Mouse (Mus musculus) gastrocnemius, postnatal 25 days (tissue): ENCODE measurements at regions not wholly inside any gene's neighbourhood (a gene's known extent, or its start where the extent isn't known, plus 50 kb on each side); places are given as distances from the start of the nearest gene placed in this dataset.

Experiments used
- DNase-seq: peaks from one replicate; pipeline ENCODE4 v3.0.0; 2022

DNA sequence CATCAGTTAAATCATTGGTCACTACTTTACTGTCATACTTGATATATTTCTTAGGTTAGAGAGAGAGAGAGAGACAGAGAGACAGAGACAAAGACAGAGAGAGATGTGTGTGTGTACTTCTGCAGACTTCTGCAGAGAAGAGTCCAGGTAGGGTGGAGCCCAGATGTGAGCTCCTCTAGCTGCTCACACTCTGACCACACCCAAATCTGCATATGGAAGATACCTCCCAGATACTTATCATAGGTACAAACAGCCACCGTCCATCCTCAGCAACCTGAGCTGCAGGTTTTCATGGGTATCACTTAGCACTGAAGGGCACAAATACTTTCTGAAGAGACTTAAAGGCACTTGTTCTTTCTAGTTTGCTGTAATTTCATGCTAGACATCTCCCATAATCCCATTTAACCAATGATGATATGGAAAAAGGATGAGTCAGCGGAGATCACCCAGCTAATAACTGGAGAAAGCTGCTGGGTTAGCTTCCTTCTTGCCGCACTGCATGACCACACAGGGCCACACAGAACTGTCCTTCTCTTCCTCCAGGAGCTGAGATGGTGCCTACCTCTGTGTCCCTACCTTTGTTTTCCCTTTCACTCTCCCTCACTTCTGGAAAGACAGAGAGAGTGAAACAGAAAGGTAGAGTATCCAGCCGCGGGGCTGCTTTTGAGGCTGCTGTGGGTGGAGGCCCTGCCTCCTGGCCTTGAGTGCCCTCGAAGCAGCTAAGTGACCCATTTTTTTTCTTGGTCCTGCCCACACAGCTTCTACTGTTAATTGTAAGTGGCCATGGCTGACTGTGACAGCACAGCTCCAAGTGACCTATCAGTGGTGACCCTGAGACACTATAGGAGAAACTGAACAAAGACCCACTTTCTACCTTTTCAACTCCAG is 214.5 kb upstream of the Ankrd55 start:
- no peak for DNase-seq

DNA sequence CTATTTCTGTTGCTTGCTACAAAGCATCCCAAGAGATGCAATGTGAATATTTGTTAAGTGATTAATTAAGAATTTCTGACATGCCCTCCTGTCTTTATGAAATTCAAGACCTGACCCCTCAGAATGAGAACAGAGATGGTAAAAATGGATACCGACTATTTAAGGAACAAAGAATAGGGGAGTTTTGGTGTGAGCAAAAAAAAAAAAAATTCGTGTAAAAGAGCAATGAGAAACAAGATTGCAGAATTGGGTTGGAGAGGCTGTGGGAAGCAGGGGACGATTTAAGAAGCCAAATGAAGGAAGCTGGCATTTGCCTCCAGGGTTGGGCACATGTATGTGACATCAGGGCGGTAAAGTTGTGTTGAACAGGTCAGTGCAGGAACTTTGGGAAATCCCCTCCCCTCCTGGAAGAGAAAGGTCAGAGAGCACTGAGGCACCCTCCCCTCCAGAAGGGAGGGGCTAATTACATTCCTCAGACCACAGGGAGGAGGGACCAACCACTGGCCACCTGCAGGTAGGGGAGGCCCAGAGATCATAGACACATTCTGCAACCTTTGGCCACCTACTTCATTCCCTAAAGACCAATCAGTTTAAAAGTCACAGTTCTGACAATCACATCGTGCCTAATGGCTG is 212.3 kb upstream of the Ankrd55 start:
- DNase-seq, result no peak

DNA sequence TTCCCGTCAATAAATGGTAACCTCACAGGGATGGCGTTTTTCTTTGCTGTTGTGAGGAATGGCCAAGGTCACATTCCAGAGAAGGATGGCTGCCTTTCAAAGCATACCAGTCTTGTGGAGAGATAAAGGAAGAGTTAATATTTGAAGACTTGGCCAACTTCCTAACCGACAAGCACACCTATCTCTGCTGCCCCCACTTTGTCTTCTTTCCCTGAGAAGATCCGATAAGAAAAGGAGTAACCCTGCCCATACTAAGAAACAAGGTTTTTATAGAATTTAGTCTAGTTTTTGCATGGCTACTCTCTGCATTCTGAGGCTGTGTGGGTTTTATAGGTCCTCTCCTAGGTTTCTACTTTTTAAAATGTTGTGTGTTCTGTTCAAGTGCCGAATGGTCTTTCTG is 210.2 kb upstream of the Ankrd55 start:
- DNase-seq, result no peak

DNA sequence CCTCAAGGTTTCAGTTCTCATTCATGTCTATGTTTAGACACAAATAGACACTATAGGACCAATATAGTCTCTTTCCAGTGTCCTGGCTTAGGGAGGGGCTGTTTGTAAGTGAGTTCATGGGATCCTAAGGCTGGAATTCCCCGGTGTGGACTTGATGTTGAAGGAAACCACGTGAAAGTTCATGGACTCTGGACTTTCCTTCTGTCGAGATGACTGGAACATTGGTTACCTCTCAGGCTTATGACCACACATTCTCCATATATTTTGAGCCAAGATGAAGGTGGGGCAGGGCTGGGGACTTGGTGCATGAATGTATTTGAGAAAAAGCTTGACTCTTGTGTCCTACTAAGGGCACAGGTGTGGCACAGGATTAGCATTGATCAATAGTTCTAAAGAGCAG is 206.3 kb upstream of the Ankrd55 start:
- DNase-seq, result no peak

DNA sequence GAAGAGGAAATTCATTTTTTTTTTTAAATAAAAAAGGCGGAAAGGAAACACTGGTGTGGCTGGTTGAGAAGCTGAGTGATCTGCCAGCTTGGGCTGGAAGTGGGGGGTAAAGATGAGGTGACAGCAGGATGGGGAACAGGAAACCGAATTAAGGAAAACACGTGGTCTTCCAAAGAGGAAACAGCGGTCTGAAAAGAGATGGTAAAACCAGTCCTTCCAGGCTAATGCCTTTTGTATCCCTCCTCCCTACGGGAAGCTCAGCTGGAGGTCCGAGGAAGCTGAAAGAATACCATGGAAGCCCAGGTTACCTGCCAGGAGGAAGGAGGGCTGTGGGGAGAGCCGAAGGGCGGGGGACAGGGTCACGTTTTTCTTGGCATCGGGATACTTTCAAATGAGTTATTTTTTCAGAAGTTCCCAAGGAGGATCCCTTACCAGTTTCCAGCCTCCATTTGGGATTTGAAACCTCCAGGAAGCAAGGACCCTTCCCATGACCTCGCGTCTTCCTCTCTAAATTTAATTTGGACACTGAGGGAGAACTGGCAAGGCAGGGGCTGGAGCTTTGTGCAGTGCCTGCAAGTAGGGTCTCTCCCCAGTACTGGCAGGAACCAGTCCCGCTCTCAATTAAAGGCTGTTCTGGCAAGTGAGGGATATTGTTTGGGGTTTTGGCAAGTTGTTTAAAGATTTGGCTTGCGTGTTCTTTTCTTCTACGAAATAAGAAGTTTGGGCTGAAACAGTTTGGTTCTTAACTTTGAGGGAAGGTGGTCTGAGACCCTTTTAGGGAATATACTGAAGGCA is 203.6 kb upstream of the Ankrd55 start:
- DNase-seq, result peak; percentile 18

DNA sequence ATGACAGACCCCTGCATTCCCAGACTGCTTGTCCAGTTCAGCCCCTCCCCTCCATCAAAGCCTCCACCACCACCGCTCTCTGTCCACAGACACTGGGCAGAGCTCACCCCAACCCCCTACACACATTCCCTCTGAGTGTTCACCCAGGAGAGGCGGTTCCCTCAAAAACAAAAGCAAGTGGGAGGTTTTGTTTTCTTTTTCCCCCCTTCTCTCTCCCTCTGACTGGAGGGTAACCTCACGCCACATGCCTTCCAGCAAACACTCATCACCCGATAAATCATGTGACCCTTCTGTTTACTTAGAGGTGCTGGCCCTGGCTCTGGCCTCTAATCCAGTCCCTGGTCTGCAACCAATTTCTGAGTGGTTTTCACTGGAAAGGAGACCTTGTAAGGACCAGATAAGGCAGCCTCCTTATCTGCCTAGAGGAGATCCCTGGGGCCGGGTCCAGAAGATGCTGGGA is 199.9 kb upstream of the Ankrd55 start:
- DNase-seq, result no peak

DNA sequence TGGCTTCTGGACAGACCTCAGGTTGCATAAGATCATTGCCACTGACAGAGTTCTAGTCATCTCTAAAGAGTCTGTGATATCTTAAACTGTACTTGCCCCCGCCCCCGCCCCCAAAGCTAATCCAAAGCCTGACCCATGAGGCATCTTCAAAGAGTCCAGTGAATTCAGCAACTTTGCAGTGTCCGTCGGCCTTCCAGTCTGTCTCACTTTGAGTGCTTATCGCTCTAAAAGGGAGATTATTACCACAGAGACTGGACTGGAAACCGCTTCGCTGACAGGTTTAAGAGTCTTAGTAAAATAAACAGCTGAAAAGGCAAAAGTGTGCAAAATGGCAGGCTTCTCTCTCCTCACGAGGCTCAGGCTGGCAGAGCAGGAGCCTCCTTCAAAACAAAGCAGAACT is 197.5 kb upstream of the Ankrd55 start:
- no peak for DNase-seq

DNA sequence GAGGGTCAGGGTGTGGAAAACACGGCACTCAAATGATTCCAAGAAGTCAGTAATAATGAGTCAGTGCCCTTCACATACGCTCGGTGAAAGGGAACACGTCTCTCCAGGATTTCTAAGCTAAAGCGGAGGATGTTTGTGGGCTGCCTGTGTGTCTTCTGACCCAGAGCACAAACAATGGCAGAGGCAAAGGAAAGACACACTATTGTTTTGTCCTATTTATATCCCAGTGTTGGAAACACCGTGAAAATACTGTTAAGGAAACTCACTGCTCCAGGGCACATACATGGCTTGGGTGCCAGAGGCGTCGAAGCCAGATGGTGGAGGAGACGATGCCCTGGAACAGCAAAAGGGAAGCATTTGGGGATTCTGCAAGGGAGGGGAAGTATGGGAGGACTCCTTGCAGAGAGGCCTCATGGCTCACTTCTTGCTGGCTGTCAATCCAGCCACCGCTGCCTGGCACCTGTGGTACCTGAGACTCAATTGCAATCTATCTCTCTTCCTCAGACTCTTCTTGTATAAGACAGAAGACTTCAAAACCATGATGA is 192.6 kb upstream of the Ankrd55 start:
- DNase-seq, result no peak

DNA sequence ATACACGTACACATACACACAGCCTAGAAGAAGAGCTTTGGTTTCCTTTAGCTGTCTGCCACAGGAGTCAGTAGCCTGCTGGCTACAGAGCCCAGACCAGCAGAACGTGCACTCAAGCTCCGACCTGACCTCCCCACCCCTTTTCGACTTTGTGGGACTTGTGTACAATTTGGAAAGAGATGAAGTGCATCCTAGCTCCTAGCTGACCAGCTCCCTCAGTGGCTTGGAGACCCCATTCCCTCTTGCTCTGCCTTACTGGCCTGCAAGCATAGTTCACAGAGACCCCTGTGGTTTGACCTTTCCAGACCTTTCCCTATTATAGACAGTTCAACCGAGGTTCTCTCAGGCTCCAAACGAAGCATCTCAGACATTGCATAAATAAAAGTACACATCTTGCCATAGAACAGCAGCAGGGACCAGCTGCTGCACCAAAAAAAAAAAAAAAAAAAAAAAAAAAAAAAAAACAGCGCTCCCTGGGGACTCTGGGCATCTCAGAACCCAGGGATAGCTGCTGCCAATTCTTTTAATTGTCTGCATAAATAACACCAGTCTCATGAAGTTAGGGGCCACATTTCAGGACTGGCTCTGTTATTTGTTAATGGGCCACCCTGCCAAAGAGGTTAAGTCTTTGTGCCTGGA is 188.2 kb upstream of the Ankrd55 start:
- DNase-seq, result no peak

DNA sequence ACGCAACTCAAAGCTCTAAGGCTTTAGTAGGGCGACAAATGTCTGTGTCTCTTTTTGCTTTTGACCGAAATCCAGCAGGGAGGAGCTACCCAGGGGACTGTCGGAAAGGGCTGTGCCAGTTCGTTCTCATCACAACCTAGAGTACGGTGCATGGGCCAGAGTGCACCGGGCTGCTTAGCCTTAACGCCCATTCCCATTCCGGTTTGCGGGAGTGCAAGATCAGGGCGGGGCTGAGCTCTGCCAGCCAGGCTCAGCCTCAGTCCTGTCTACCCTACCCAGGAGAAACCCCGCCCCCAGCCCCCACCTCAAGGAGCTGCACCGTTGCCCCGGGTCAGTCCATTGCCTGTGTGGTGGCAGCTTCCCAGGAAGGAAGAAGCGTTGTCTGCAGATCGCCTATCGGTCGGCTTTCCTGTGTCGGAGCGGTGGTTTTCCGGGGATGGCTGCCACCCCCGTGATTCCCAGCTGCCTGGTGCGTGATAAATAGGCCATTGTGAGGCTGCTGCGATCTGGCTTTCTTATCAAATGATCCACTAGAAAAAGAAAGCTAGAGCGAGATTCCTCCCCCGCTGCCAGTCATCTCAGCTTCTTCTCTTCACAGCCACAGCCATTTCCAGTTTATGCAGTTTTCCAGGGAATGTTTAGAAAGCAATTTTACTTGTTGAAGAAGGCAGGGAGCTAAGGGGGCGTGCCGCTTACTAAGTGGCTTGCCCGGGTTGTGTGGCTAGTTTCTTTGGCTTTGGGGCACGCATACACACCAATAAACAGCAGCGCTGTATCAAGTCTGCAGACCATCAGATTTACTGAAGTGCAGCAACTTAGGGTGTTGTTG is 187.4 kb upstream of the Ankrd55 start:
- DNase-seq, result peak; percentile 39

DNA sequence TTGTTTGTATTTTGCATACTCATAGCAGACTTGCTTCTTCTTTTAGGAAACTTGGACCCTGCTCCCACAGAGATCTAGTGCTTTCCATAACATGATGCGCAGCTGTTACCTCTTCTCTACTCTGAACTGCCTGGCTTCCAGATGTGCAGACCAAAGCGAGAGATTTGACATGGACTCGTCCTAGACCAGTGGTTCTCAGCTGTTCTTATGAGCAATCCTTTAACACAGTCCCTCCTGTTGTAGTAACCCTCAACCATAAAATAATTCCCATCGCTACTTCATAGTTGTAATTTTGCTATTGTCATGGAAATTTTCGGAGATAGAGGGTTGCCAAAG is 186.9 kb upstream of the Ankrd55 start:
- DNase-seq, result no peak

DNA sequence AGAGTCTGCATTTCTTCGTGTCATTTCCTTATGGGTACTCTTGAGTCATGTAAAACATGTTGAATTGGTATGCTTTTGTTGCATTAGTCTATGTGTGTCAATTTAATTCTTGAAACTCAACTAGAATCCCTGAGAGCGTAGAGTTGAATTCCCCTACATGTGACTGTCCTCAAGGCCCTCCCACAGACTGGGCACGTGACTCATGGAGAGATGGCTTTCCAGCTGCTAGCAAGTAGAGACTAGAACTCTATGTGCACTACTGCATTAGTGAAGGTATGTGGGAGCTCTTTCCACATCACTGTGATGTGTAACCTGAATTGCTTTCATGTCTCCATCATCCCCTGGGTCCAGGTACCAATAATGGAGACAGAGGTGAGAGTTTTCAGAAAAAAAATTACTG is 182.3 kb upstream of the Ankrd55 start:
- no peak for DNase-seq

DNA sequence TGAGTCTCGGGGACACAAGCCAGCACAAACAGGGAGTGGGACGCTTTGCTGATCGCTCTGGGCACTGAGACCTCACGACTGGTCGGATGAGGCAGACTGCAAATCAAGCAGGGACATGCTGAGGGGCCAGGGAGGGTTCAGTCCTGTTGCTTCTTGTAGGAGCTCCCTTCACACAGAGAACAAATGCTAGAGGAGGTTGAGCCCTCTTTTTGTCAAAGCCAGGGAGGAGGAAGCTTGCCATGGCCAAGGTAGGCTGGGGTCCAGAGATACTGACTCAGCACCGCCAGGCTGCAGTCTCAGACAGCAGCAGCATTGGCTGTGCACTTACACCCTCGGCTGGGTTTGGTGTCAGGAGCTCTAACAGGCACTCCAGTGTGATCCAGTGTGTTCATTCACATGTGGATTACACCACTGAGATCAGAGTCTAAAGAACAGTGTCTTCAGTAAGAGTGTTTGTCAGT is 173.5 kb upstream of the Ankrd55 start:
- peak; percentile 38 for DNase-seq

DNA sequence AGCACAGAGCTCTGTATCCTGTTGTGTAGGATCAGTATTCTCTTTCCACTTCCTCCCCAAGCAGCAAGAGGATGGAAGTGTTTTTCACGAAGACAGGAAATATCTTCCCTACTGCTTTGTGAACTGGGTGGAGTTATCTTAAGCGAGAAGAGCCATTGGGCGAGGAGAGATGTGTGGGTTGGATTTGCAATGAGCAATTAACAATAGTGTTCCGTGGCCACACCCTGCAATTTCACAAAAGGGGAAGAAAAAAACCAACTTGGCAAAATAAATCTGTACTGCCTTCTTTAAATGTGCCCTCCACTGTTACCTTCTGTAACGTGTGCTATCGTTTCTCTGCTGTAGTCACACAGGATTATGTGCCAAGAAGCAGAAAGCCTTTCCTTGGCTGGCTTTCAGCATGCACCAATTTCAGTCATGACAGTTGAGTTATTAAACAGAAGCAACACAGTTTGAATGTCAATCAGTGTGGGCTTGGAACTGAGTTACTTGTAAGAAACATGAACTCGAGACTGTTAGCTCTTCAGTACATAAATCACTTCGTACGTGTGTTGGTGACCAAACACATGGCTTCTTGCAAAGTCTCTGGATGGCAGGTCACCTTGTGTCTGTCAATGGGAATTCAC is 172.0 kb upstream of the Ankrd55 start:
- no peak for DNase-seq

DNA sequence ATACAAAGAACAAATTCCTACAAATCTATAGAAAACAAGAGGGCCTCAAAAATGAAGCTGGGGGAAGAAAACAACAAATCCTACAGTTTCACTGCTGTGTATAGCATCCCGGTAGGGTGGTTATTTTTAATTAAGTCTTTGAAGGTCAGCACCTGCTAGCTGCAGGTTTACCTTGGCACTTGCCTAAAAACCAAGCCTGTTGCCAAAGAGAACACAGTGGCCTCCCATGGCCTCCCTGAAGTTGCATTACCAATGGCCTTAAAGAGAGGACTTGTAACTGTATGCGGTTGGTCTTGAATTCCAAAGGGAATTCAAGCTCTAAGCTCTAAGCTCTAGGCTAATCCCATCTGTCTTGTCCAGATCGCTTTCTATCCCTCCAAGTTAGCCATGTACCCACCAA is 169.7 kb upstream of the Ankrd55 start:
- DNase-seq, result no peak

DNA sequence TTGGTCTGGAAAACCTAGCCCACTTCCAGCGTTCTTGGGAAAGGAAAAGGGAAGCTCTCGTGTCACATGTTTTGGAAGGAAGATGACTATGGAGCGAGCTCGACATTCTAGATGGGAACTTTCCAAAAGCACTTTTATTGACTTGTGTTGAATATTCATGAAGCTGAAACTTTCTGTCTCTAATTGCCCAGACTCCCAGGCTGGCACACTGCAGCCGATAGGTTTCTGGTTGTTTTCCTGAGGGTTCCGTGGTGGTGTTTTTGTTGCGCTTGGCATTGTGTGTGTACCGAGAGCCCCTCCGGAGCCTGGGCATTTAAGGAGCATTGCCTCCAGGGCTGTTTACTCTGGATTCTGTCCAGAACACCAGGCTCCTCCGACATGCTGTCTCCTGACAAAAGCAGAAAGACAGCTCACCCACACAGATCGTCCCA is 168.6 kb upstream of the Ankrd55 start:
- DNase-seq, result no peak

DNA sequence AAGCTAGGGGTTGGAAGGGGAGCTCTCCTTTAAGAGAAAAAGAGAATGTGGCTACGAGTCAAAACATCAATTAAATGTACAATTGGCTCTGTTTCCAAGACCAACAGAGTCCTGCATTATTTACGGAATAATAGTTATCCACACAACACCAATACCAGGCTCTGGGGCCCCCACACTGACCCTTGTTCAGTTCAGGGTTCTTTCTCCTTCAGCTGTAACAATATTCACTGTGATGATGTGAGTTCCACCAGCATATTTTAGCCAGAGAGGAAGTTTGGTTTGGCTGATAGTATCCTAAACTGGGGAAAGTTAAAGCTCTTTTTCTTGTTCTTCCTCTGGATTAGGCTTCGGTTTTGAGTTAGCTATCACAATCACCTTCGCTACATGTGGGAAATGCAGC is 167.9 kb upstream of the Ankrd55 start:
- DNase-seq, result no peak

DNA sequence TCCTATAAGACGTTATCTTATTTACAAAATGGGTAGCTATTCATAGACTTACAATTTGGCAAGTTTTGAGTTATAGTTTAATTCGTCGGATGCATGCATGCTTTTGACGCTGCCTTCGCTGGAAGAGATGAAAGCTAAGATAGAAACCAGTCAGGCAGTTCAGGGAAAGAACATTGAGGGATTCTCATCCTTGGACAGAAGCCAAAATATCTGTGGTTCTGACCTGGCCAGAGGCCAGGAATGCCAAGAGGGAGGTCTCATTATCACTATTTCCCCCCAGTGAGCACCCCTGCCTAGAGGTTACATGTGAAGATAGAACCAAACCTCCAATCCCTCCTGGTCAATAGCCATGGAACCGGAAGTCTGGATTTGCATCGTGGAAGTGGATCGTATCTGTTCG is 167.1 kb upstream of the Ankrd55 start:
- DNase-seq, result no peak

DNA sequence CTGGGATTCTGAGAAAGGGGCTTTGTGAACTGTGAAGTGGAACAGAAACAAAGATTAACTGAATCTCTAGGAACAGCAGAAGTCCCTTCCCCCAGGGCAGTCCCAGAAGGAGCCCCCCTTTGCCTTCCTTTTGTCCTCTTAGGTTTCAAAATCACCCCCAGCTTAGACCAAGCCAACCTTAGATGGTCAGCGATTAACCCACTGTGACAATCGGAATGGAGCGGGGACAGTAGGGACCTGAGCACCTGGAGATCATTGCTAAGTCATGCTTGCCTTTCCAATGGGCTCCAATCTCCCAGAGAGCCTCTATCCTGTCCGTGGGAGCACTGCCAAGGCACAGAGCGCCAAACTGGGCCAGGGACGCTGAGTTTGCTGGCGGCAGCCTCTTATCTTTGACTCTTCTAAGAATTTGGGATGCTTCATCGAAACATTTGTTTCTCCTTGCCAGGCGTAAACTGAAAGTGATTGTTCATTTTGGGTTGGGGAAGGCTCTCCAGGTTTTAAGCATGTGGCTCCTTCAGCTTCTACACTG is 165.3 kb upstream of the Ankrd55 start:
- DNase-seq, result no peak

DNA sequence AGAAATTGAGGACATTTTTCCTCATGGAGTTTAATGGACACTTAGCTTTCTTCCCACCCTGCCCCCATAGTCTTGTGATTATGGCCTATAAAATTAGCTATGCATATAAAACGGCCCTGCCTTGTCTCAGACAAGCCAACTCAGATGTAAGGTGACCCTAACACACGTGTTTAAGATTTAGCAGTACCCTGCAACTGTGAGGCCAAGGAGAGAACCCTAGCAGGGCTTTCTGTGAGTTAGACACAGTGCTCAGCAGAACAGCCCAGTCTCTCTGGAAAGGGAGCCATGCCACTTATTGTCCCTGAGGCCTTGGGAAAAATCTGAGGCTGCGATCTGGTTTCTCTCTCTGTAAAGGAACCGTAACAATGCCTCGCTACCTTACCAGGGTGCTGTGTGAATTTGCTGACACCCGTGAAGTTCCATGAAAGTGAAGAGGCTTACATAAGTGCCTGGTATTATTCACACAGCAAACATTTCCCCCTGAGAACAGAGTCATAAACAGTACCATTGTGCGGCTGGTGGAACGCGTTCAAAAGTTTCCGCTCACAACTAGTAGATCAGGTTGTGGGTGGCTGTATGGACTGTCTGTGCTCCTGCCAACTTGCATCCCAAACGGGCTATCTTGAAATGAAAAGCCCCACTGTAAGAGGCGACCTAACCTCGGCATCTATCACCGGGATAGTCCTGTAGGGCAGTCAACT is 162.3 kb upstream of the Ankrd55 start:
- no peak for DNase-seq
